Mouse (Mus musculus) liver, adult 2 months (tissue): ENCODE measurements around the gene Fbxo44.

ENCODE experiments used
- CTCF ChIP-seq: fragments of 200-500 bp; IDR thresholded peaks from 2 replicates; pipeline ENCODE4 v1.5.1; 2011; ENCODE audit warnings: low read depth, low read length, control low read depth
- POLR2A ChIP-seq: fragments of 200-500 bp; IDR thresholded peaks from 2 replicates; pipeline ENCODE4 v1.6.1; 2011; ENCODE audit warnings: low read length, control low read depth; ENCODE audit not compliant: insufficient read depth; ENCODE audit errors: extremely low read depth

DNA sequence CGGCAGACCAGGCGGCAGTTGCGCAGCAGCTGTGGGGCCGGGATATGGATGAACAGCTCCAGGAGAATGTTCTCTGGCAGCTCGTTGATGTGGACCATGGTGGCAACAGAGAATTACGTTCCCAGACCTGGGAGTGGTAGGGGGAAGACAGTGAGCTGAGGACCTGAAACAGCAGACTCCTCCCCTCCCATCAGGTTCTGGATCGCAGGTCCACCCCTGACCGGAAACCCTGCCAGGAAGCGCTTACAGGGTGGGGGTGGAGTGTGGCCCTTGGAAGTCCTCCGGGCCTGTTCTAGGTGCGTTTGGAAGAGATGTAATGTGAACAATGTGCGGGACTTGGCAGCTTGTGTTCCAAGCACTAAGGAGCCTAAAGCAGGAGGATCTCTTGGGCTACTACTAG is 10.7 kb downstream of the Fbxo44 start:
- no peak for TF ChIP-seq POLR2A
- TF ChIP-seq CTCF = no peak
